Mouse (Mus musculus): ENCODE measurements around the gene Lcp2.

The Lcp2 gene

GRCm38 (mm10) chr11:34047542-34047937 lies 820 bp downstream of the Lcp2 start:
- no peak for DNase-seq (ENCODE audit: low spot score)

GRCm38 (mm10) chr11:34048375-34049124 lies 1.8 kb downstream of the Lcp2 start:
- DNase-seq (ENCODE audit: low spot score), result no peak

- DNase-seq (ENCODE audit: low spot score), result no peak
Observed at GRCm38 (mm10) chr11:34049125-34049379, 2.3 kb downstream of the Lcp2 start.

GRCm38 (mm10) chr11:34050063-34050462 lies 3.3 kb downstream of the Lcp2 start:
- no peak for DNase-seq (ENCODE audit: low spot score)

GRCm38 (mm10) chr11:34050643-34051042 lies 3.9 kb downstream of the Lcp2 start:
- DNase-seq (ENCODE audit: low spot score), result no peak

- no peak for DNase-seq (ENCODE audit: low spot score)
Observed at GRCm38 (mm10) chr11:34053031-34053818, 6.5 kb downstream of the Lcp2 start.

GRCm38 (mm10) chr11:34054031-34054727 lies 7.5 kb downstream of the Lcp2 start:
- DNase-seq (ENCODE audit: low spot score), result no peak

GRCm38 (mm10) chr11:34056715-34057114 lies 10.0 kb downstream of the Lcp2 start:
- DNase-seq (ENCODE audit: low spot score), result no peak

GRCm38 (mm10) chr11:34058332-34058731 lies 11.6 kb downstream of the Lcp2 start:
- DNase-seq (ENCODE audit: low spot score), result no peak

GRCm38 (mm10) chr11:34058960-34059359 lies 12.2 kb downstream of the Lcp2 start:
- DNase-seq (ENCODE audit: low spot score), result no peak

GRCm38 (mm10) chr11:34061740-34062139 lies 15.0 kb downstream of the Lcp2 start:
- DNase-seq (ENCODE audit: low spot score), result no peak

GRCm38 (mm10) chr11:34063257-34063656 lies 16.5 kb downstream of the Lcp2 start:
- no peak for DNase-seq (ENCODE audit: low spot score)

- no peak for DNase-seq (ENCODE audit: low spot score)
Observed at GRCm38 (mm10) chr11:34063702-34064485, 17.2 kb downstream of the Lcp2 start.

- DNase-seq (ENCODE audit: low spot score), result no peak
Observed at GRCm38 (mm10) chr11:34070596-34070995, 23.9 kb downstream of the Lcp2 start.

GRCm38 (mm10) chr11:34072309-34072708 lies 25.6 kb downstream of the Lcp2 start:
- DNase-seq (ENCODE audit: low spot score), result no peak

GRCm38 (mm10) chr11:34073776-34074175 lies 27.1 kb downstream of the Lcp2 start:
- DNase-seq (ENCODE audit: low spot score), result peak; percentile 82

- no peak for DNase-seq (ENCODE audit: low spot score)
Observed at GRCm38 (mm10) chr11:34077870-34078269, 31.1 kb downstream of the Lcp2 start.

GRCm38 (mm10) chr11:34078581-34078980 lies 31.9 kb downstream of the Lcp2 start:
- DNase-seq (ENCODE audit: low spot score), result no peak

- no peak for DNase-seq (ENCODE audit: low spot score)
Observed at GRCm38 (mm10) chr11:34079542-34080464, 33.1 kb downstream of the Lcp2 start.

GRCm38 (mm10) chr11:34083795-34084194 lies 37.1 kb downstream of the Lcp2 start:
- no peak for DNase-seq (ENCODE audit: low spot score)

- DNase-seq (ENCODE audit: low spot score), result no peak
Observed at GRCm38 (mm10) chr11:34084639-34085038, 37.9 kb downstream of the Lcp2 start.

All from embryo, embryonic 10.5 days (tissue).